Comparison of ENCODE assay signal across 9 mouse cellular contexts in genomic region chr1:158669971-158670592, GRCm38 (mm10).
DNase-seq lines count a peak whose midpoint lies in the region; ATAC-seq and TF ChIP-seq lines count a peak whose summit lies in the region.
"Had no signal": no experiment of that assay in that cellular context is flagged by ENCODE, and none has a peak within 500 bp of the region (broad histone marks: within the 10 kb centered on the region; RNA-seq: fewer than 3 reads in every experiment).

No protein-coding gene starts in this region.

- H3K4me2 ChIP-seq in neural tube, embryonic 11.5 days (ENCODE audit: low read depth): no peak overlapping the region

- no peaks in the 10 kb centered on the region for H3K27me3 ChIP-seq in liver, adult 2 months (ENCODE audit: control insufficient read depth, insufficient read depth, low read length)
- H3K27me3 ChIP-seq in neural tube, embryonic 11.5 days (ENCODE audit: control insufficient read depth, insufficient read depth, low read length): no peaks in the 10 kb centered on the region

- H3K9ac ChIP-seq in liver, adult 2 months (ENCODE audit: low read depth, low read length): no peak overlapping the region
- no peak overlapping the region for H3K9ac ChIP-seq in neural tube, embryonic 11.5 days (ENCODE audit: low read length)

- peak; percentile 72 for TF ChIP-seq CTCF in liver, adult 2 months (IDR thresholded peaks at IDR 0.05; ENCODE audit: low read depth, low read length)

- no peak overlapping the region for H3K27ac ChIP-seq in liver, adult 2 months (replicated peaks; ENCODE audit: insufficient read depth, low read depth, low read length)
- H3K27ac ChIP-seq in neural tube, embryonic 11.5 days (ENCODE audit: low read depth, low read length): no peak overlapping the region

- no peak for TF ChIP-seq POLR2A in liver, adult 2 months (IDR thresholded peaks at IDR 0.05; ENCODE audit: extremely low read depth, insufficient read depth, low read length)

- no peaks in the 10 kb centered on the region for H3K79me2 ChIP-seq in liver, adult 2 months (ENCODE audit: control insufficient read depth, insufficient read depth, low read length)

- H3K4me1 ChIP-seq in liver, adult 2 months (ENCODE audit: control insufficient read depth, insufficient read depth, low read length): no peaks in the 10 kb centered on the region
- no peaks in the 10 kb centered on the region for H3K4me1 ChIP-seq in neural tube, embryonic 11.5 days (ENCODE audit: control insufficient read depth, insufficient read depth, low read length)

- no peak overlapping the region for H3K4me3 ChIP-seq in liver, adult 2 months (ENCODE audit: insufficient read depth, low read depth, low read length)
- no peak overlapping the region for H3K4me3 ChIP-seq in neural tube, embryonic 11.5 days (ENCODE audit: low read depth, low read length)
- H3K4me3 ChIP-seq: myocyte had no signal

- intact Hi-C loops in gastrocnemius, postnatal 14 days (cut with DNase I; ENCODE audit: low total_unique reads): loop anchor here (2.0 to 5.0 kb wide), 2 partner anchors 282 to 467 kb away; no protein-coding TSS in a partner anchor

- ATAC-seq in neural tube, embryonic 11.5 days (ENCODE audit: insufficient read depth, low FRiP score, low TSS enrichment): peak; percentile 67; the same call in 1 of the 2 replicates

- DNase-seq in spleen, postnatal 10 days (ENCODE audit: low spot score in 2 of 2): peak; percentile 6 to 48
- no peak for DNase-seq in spleen, adult 12 weeks (ENCODE audit: low spot score)
- DNase-seq in cerebellum, postnatal 25 days: peak; percentile 61 to 79
- peak; percentile 46 for DNase-seq in gastrocnemius, postnatal 14 days
- DNase-seq in kidney, adult 8-10 months: peak; percentile 5 to 53
- DNase-seq in liver, adult 2 months (ENCODE audit: extremely low read depth, low read depth, low spot score): peak; percentile 28
- peak; percentile 58 for DNase-seq in neural tube, embryonic 11.5 days (ENCODE audit: low spot score)
- DNase-seq in thymus, postnatal 14 days: peak; percentile 31

- H3K36me3 ChIP-seq in liver, adult 2 months (ENCODE audit: control insufficient read depth, insufficient read depth, low read length): no peaks in the 10 kb centered on the region
- H3K36me3 ChIP-seq in neural tube, embryonic 11.5 days (ENCODE audit: control insufficient read depth, insufficient read depth, low read length): no peaks in the 10 kb centered on the region

- WGBS in liver, adult 2 months: 44% methylated on average over 3 of the region's 3 CpGs
- 48% methylated on average over 3 of the region's 3 CpGs for whole genome bisulfite sequencing in neural tube, embryonic 11.5 days

- no peaks in the 10 kb centered on the region for H3K9me3 ChIP-seq in neural tube, embryonic 11.5 days (ENCODE audit: control insufficient read depth, low read length)
